Mouse (Mus musculus) brain, adult 2 months (tissue): ENCODE results near the gene Prmt3.

ENCODE experiments used
- DNase-seq: peaks from one replicate; pipeline ENCODE4 v3.0.0; 2011; ENCODE audit warnings: low read depth, low spot score

Gene Prmt3

DNA sequence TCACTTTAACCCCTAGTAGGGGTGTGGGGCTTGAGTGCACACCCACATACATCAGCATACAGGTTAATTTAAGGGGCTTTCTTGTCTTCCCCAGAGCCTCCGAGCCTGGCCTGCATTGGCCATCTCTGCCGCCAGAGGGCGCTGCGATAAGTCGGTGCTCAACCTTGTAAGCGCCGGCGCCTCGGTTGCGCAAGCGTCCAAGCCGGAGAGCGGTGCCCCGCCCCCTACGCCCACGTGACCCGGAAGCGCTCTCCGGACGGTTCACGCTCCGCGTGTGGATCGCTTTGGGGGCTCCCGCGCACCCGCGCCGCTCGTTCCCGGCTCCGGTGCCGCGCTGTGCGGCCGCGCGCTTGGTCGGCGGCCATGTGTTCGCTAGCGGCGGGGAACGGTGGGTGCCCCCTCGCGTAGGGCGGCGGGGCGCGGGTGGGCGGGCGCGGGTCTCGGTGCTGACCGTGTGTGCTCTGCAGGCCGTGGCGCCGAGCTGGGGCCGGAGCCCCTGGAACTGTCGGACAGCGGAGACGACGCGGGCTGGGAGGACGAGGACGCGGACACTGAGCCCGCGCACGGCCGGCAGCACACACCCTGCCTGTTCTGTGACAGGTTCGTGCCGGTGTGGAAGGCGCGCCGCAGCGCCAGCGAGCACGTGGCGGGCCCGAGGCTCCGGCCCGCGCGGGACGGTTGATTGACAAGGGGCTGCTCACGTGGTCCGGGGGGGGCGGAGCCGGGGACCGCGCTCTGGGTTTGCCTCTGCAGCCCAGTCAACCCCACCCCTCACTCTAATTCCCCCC, at the start of gene Prmt3:
TSS of gene Prmt3 (plus strand) at position 233 of the 788 bp plus-strand sequence.
- peak; percentile 98 for DNase-seq

DNA sequence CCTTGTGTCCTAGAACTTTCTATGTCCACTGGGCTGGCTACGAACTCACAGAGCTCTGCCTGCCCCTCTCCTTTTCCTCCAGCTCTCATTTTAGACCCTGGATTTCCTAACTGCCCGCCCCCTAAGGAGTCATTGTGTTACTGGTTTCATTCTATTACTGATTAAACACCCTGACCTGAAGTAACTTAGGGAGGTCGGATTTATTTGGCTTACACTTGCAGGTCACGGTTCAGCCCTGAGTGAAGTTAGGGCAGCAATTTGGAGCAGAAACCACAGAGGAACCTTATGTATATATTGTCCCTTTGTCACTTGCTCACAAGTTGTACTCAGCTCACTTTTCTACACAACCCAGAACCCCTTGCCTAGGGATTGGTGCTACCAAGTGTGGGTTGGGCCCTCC, 43.8 kb upstream of the Prmt3 start:
- DNase-seq, result no peak

DNA sequence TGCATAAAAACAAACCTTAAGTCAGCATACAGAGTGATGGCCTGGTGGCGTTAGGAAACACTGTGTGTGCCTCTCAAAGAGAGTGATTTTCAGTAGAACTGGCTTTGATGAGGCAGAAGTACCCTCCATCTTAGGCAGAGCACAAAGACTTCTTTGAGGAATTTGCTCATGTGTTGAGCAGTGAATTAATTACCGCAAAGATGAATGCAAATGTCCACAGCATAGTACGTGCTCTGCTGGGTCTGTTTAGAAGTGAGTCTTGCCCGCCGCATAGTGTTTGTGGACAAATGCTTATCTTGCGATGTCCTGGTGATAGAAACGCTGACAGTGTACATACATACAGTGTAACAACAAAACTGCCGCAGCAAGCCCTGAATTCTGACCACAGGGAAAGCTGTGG, 38.7 kb upstream of the Prmt3 start:
- DNase-seq, result no peak

DNA sequence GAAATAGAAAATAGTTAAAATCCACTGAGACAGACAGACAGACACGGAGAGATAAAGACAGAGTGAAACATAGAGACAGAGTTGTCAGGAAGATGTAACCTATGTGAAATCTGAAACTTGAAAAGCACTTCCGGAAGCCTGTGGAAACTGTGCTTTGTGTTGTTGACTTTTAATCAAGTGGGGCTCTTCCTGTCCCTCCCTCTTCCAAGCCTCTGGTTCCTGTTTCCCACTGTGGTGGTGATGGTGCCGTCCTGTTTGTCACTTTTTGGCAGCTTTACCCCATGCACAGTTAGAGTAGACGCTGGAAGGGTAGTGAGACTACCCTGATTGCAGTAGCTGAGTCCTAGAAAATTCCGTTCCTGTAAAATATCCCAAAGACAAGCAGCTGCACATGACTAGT, 36.7 kb upstream of the Prmt3 start:
- no peak for DNase-seq

DNA sequence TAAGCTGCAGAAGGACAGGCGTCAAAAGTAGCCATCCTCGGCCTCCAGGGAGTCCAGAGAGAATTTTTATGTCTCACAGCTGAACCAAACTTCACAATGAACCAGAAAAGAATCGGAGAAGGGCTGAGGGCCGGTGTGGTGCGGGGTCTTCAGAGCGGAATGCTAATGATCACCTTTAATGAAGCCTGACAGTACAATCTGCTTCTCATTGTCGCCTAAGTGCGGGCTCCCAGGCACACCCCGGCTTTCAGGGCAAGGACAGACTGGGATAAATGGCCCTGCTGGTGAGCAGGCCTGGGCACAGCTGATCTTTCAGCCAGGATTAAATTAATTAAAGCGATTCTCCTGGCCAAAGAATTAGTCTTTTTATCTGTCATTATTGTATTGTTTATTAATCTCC, 36.2 kb upstream of the Prmt3 start:
- no peak for DNase-seq

DNA sequence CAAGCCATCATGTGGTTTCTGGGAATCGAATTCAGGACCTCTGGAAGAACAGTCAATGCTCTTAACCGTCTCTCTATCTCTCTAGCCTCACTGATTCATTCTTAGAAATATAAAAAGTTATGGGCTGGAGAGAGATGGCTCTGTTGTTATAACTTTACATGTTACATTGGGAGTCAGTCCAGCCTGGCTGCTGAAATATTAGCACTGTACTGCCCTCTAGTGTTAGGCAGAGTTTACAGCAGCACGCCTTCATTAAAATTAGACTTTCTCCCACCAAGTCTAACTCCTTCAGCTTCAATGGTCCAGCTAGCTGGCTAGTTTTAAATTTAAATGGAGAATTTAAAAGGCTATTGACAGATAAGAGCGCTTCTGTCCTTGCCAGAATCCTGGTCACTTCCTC, 27.0 kb upstream of the Prmt3 start:
- peak; percentile 61 for DNase-seq

DNA sequence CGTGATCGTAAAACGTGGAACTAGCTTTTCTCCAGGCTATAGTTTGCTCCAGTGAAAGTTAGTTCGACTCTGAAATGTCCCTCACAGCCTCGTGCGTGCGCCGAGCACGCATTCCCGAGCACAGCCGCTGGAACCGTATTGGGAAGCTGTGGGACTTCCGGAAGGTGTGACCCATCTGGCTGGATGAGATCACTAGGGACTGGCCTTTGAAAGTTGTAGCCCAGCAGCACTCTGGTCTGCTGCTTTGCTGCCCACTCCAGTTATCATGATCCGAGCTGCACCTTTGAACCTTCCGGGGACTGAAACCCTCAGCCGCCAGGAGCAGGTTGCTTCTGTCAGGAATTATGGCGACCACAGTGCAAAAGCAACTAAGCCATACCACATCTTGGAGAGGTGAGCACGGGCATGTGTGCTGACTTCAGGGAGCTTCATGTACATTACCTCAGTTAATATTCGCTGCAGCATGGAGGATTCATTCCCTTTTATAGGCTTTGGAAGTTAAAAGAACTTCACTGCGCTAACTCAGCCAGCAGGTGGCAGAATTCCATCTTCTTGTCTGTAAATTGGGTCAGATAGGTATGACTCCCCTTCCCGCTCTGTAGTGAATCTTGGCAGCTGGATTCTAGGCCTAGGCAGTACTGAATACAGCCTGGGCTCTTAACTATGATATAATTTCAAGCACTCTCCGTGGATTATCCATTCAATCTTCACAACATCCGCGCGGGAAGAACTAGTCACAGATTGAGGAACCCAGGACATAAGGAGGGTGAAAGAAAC, 25.2 kb upstream of the Prmt3 start:
- DNase-seq, result peak; percentile 75

DNA sequence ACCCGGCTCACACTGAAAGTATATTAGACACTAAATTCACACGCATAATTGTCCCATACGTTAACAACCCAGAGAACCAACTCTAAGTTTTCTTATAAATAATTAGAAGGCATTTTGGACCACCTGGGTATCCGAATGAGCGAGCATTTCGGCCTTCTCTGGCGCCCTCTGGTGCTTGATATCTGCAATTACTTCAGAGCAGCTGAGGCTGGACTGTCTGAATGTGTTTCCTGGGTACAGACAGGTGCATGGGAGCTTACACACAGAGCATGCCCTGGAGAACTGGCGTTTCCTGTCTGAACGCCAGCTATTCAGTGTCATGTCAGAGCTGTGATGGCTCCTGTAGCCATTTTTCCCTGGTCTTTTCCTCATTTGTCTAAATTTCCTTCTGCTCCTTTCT, 23.4 kb upstream of the Prmt3 start:
- peak; percentile 58 for DNase-seq

DNA sequence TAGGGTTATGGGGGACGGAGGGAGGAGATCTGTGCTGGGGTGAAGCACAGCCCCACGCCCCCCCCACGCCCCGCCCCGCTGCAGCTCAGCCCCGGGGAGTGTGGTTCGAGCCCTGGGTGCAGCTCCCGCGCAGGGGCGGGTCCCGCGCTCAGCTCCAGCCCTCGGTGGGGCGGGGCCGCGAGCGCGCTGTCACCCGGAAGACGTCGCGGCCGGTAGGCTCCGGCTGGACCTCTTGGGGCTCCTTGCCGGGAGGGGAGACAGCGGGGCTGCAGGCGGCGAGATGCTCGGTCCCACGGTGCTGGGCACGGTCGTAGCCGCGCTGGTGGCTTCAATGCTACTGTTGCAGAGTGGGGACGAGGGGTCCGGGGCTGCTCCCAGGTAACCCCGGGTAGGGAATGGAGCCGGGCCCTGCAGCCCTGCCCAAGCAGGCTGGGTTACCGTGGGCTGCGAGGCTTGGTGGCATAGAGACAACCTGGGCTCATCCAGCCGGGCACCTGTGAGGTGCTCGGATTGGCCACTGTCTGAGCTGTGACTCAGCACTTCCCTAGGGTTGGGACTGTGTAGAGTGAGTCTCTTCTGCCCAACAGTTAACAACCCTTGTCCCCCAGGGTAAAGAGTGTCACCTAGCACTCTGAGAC, 19.1 kb upstream of the Prmt3 start, which contains the start of gene Htatip2:
TSS of gene Htatip2 (plus strand) at position 182 of the 638 bp plus-strand sequence.
- peak; percentile 29 for DNase-seq

DNA sequence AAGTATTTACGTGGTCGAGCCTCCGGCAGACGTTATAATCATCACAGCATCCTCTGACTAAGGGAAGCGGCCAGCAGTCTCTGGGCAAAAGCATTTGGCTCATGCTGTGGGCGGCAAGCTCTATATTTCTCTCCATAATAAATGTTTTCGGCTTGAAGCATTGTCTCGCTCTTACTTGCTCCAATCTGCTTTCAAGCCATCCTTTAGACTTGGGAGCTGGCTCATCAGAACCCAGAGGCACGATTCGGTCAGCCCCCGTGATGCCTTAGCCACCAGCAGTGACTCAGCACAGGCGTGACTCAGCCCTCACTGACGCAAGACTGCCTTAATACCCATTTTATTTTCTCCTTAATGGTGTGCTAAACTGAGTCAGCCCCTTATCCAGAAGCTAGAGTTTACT, 15.5 kb upstream of the Prmt3 start:
- DNase-seq, result peak; percentile 94

DNA sequence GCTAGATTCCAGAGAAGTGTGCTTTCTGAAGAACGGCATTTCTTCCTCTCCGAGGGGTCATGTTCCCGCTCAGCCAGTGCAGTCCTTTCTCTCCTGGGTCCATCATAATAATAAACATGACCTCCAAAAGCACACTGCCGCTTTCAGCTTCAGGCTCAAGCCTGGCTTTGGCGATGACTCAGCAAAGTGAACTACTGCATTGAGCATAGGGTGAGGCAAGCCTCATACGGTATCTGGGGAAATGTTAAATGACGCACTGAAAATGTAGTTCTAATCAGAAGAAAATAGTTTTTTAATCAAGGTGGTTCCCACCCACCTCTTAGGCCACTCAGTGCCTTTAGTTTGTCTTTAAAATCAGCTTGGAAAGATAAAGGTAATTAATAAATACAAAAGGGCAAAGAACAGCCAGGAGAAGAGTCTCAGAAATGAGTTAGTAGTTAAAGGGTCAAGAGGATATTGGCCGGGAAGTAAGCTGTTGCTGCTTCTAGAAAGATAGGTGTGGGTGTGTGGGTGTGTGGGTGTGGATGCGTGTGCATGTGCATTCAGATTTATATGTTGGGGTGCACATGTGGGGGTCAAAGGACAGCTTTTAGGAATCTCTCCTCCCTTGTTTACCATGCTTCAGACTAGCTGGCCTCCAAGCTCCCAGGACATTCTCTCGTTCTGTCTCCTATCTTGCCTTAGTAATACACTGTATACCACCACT, 14.0 kb upstream of the Prmt3 start:
- peak; percentile 62 for DNase-seq

DNA sequence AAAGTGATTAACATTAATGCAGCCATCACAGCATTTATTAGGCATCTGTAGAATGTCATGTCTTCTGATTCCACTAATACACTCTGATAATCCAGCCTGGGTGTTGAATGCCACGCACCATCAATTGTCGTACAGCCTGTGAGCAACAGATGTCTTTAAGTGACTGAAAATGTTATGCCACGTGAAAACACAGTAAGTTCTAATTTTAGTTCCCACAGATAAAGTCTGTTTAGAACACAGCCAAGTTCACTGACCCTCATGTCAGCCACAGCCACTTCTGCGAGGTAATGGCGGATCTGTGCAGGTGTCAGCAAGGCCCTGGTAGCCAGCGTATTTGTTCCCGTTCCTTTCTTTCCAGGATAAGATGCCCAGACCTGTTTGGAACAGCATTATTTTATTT, 12.0 kb upstream of the Prmt3 start:
- no peak for DNase-seq

DNA sequence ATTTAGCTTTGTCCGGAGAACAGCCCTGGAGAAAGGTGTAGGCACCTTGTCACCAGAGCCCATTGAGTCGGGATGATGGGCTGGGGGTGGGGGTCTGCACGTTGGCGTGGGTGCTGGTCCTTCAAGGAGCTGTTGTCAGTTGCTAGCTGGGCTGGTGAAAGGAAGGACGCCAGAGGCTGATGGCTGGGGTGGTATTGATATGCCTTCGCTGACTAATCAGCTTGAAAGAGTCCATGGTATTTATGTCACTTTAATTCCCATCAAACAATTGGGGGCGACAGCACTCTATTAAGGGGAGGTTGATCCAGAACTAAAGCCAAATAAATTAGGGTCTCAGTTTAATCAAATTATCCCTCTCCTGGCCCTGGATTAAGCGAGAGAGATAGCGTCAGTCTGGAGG, 9.6 kb upstream of the Prmt3 start:
- DNase-seq, result no peak

DNA sequence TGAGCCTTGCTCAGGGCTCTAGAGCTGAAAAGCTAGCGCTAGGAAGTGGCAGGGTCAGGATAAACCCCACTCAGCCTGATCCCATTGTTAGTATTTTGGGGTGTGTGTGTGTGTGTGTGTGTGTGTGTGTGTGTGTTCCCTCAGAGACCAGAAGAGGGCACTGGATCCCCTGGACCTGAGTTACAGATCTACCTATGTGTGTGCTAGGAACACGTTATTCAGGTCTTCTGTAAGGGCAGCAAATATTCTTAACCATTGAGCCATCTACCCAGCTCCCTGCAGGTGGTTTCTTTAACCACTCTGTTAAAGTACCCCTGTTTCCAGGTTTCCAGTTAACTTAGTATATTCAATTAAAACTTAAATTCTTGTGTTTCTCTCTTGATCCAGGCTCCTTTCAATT, 3.8 kb upstream of the Prmt3 start:
- DNase-seq, result no peak

DNA sequence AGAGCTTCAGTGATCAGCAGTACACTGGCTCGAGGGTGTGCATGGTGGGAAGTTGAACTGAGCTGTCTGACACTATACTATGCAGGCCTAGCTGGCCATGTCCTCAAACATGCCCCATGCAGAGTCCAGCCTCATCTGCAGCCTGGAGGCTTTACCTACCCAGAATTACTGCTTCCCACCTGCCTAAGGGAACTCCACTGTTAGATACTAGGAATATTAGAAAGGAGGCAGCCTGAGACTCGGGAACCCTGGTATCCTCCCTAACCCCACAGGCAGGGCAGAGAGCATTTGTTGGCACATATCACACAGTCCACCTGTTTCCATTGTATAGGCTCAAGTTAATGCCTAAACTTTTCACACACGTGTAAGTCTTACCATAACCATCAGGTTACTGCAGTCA, 561 bp upstream of the Prmt3 start:
- no peak for DNase-seq

DNA sequence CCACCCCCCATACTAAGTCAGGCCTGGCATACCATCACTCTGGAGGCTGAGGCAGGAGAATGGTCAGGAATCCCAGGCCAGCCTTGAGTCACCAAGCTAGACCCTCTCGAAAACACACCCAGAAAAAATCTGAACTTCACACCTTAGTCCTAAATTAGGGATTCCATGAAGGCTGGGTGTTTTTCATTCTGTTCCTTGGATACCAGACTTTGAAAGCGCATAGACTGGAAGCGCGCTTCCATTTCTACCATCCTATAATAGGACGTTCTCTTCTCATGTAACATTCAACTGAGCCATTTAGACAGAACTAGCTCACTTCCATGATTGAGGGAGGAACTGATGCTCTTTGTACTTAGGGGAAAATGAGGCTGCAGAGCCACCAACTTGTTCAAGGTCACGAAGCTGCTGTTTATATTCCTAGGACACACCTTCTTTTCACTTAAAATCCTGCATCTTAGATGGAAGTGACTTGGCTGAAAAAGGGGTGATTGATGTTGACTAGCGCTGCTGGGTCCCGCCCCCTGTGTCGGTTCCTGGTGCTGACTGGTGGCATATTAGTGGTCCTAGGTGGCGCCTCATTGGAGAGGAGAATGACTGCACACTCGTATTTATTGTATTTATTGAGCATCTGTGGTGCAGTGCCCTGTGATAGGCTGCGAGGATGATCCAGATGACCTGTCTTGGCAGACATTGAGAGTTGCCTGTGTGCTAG, 914 bp downstream of the Prmt3 start:
- peak; percentile 54 for DNase-seq

DNA sequence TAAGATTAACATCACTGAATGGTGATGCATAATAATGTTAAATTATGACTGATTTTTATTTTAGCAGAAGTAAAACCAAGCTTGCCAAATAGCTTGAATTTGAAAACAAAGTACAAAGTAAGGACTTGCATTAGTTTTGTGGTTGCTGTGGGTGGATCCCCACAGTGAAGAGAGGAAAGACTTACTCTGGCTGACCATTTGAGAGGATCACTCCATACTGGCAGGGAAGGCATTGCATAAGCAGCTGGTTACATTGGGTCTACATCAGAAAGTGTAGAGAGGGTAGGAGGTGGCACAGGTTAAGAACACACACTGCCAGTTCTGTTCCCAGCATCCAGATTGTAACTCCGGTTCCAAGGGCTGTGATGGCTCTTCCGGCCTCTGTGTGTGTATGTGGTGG, 4.9 kb downstream of the Prmt3 start:
- DNase-seq, result no peak

DNA sequence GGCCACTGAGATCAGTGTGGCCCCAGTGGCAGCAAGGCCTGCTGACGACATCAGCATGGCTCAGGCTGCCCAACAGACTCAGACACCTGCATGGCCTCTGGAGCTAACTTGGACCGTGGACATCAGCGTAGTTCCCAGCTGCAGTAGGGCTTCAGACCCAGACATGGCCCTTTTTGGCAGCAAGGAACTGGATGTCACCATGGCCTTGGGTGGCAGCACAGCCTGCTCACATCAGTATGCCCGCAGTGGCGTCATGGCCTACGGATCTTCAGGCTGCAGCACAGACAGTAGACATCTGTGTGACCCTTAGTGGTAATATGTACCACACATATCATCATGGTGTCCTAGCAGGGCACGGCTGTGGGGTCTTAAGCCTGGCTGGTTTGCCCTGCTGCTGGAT, 7.0 kb downstream of the Prmt3 start:
- DNase-seq, result no peak

DNA sequence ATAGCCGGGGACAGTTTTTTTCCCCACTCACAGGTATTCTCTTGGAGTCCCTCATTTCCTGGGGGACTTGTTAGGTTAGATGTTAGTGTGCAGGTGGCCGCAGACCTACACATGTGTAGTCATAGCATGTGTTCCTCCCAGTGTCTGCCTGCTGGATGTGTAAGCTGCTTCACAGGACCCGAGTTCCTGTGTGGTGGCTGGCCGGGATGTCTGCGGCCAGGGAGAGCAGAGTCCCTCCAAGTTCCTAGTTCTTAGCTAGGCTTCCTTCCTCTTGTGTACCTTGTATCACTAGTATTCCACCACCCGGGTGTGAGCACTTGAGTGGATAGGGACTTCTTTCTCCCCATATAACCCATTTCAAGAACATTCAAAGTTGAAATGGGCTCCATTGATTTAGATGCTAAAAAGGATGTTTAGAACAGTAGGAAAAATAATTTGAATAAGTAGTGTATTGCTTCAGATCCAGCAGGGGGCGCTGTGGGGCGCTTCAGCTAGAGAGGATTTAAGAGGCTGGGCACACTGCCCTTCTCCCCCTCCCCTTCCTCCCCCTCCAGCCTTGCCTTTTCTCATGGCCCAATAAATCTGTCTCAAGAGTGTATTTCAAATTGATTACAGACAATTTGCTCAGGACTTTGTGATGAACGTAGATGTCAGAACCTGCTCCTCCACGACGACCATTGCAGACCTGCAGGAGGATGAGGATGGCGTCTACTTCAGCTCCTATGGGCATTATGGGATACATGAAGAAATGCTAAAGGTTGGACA, 8.7 kb downstream of the Prmt3 start:
- DNase-seq, result peak; percentile 81

DNA sequence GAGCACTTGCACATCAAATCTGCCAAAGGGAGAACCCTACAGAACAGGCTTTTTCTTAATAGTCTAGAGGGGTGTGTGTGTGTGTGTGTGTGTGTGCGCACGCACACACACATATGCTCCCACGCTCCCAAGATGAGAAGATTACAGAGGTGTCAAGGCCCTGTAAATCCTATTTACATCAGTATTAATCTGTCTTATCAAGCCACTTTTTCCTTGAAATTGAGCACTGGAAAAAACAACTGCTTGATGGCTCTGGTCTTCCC, 9.2 kb downstream of the Prmt3 start:
- no peak for DNase-seq

DNA sequence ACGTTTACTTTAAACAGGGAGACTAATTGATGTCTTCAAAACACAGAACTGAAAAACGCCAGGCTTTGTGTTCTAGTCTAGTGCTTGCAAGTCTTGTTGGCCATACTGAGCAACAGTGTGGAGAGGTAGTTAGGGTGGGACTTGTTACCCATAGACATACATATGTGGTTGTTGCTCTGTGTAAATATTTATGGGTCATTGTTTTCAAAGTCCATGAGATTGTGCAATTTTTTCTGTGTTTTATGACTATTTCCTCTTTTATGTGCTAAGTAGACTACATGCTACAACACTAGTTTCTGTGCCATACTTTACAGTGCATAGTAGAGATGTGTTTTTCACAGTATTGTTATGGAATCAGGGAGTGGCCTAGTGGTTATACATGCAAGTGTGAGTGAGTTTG, 16.2 kb downstream of the Prmt3 start:
- DNase-seq, result no peak
